Mouse (Mus musculus) left cerebral cortex, adult 8-10 months (tissue): ENCODE measurements around the gene Tubgcp3. TPM values are rescaled to one million over a fixed set of nuclear protein-coding genes. Genes with fewer than 3 reads are reported as not detected.

Experiments used
- microRNA-seq, 2 experiments: library from miRNA; unstranded; fragments of <30 nt; microRNA quantifications; one replicate each; pipeline ENCODE4 v1.2.0; 2022
- total RNA-seq, 4 experiments: library from RNA; stranded (reverse); gene quantifications; 2 replicates each; pipeline ENCODE4 v1.2.4; 2022

The Tubgcp3 gene
- total RNA-seq, 4 experiments from 2014 or later, result 37.2 to 39.1 (median 38.6) TPM

Small RNA genes within 50 kb of the gene (microRNA-seq; reads per million reads assigned to microRNA genes)
- gene Gm26483, result 0 reads per million in 2 experiments

Other genes with a start within 250 kb of the Tubgcp3 start
- gene Spaca7, start 99.2 kb downstream of the Tubgcp3 start, total RNA-seq, result not detected
- gene Atp11a, start 84.8 kb upstream of the Tubgcp3 start, total RNA-seq, result 10 to 100 TPM; 52.3 to 65.7 (median 61.4) TPM
- 100 to 1,000 TPM; 209 to 241 (median 226) TPM for gene Mcf2l, start 201.6 kb upstream of the Tubgcp3 start, total RNA-seq